Mouse (Mus musculus) heart, adult 2 months (tissue): Measurements from ENCODE around the gene Spdya.

ENCODE experiments used
- CTCF ChIP-seq: fragments of 200-600 bp; IDR thresholded peaks from 2 replicates; pipeline ENCODE4 v1.8.1; 2022; ENCODE audit warnings: antibody characterized with exemption, mild to moderate bottlenecking, moderate library complexity
- POLR2A ChIP-seq: fragments of 200-500 bp; IDR thresholded peaks from 2 replicates; pipeline ENCODE4 v1.6.1; 2011; ENCODE audit warnings: mild to moderate bottlenecking, low read depth, low read length, control low read depth; ENCODE audit not compliant: insufficient read depth

DNA sequence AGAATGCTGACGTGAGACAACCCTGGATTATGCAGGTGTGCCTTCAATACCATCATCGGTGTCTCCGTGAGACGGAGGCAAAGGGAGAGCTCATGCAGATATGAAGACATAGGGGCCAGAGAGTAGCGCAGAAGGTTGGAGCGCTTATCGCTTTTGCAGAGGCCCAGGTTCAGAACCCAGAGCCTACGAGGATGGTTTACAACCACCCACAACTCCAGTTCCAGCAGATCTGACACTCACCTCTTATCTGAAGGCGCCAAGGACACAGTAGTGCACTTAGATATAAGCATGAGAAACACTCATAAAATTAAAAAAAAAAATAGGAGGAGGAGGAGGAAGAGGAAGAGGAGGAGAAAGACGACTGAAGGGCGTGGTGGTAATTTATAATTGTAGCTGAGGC lies 41.6 kb upstream of the Spdya start:
- TF ChIP-seq POLR2A (no peak), CTCF (no peak)
